ENCODE assay signal across 20 mouse cellular contexts in the genomic region with DNA sequence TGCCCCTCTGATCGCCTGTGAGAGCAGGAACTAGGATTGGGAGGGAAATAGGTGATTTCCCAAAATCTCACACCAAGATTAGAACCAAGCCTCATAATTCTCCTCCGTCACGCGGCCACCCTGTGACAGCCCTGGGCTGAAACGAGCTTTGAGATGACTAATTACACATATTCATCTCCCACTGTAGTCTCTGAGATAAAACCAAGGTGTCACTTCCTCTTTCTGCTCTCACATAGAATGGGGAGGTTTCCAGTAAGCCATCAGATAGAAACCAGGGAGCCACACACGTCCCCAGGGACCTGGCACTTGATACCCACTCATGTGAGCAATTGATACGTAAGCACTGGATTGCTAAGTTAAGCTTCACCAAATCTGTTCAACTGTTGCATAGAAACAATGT. TPM values are rescaled to one million over a fixed set of nuclear protein-coding genes. Genes with fewer than 3 reads are reported as not detected.
DNase-seq lines count a peak whose midpoint lies in the region; ATAC-seq and TF ChIP-seq lines count a peak whose summit lies in the region.
"Had no signal": no experiment of that assay in that cellular context is flagged by ENCODE, and none has a peak within 500 bp of the region (broad histone marks: within the 10 kb centered on the region; RNA-seq: fewer than 3 reads in every experiment).

No protein-coding gene starts in this region.

- peak; percentile 77 for DNase-seq in CD4-positive helper T cell, adult 2 months (ENCODE audit: low read depth, low spot score)
- DNase-seq in thymus, postnatal 14 days: no peak
- no peak for DNase-seq in midbrain, postnatal 0 days (ENCODE audit: low spot score)
- DNase-seq in heart, postnatal 36 days: no peak
- no peak for DNase-seq in adrenal gland, postnatal 36 days
- DNase-seq: adrenal gland, postnatal 25 days; cerebellum, adult 11-12 months; gastrocnemius, adult 2 months; heart, adult 2 months; lung, postnatal 14 days; midbrain, embryonic 14.5 days; retina, postnatal 1 day; thymus, adult 18-20 months had no signal

- TF ChIP-seq CTCF in midbrain, postnatal 0 days (IDR thresholded peaks at IDR 0.05): no peak

- peaks cover 53% of the 10 kb centered on the region for H3K4me1 ChIP-seq in liver, embryonic 12.5 days
- H3K4me1 ChIP-seq in midbrain, postnatal 0 days (ENCODE audit: insufficient read depth, low read length): no peaks in the 10 kb centered on the region

- H3K4me3 ChIP-seq in liver, embryonic 12.5 days: no peak overlapping the region
- no peak overlapping the region for H3K4me3 ChIP-seq in midbrain, postnatal 0 days (ENCODE audit: low read depth, low read length)
- H3K4me3 ChIP-seq: gastrocnemius, adult 2 months; heart, adult 2 months; limb, embryonic 13.5 days had no signal

- H3K27me3 ChIP-seq in liver, embryonic 12.5 days (replicated peaks): no peaks in the 10 kb centered on the region
- no peaks in the 10 kb centered on the region for H3K27me3 ChIP-seq in midbrain, postnatal 0 days (ENCODE audit: insufficient read depth, low read length)
- H3K27me3 ChIP-seq: limb, embryonic 13.5 days had no signal

- peak overlapping the region; percentile 98 for H3K27ac ChIP-seq in liver, embryonic 12.5 days
- H3K27ac ChIP-seq in midbrain, postnatal 0 days (ENCODE audit: low read depth, low read length): no peak overlapping the region
- H3K27ac ChIP-seq: gastrocnemius, adult 2 months; heart, adult 2 months; hindbrain, postnatal 0 days; kidney, postnatal 0 days; limb, embryonic 13.5 days had no signal

- H3K4me2 ChIP-seq in liver, embryonic 12.5 days: no peak overlapping the region
- H3K4me2 ChIP-seq in midbrain, postnatal 0 days (ENCODE audit: low read depth, low read length, poor library complexity, severe bottlenecking): no peak overlapping the region
- H3K4me2 ChIP-seq: limb, embryonic 13.5 days had no signal

- 18% methylated on average over 7 of the region's 7 CpGs for WGBS in liver, embryonic 12.5 days (ENCODE audit: insufficient replicate concordance)
- WGBS in midbrain, postnatal 0 days: 83% methylated on average over 7 of the region's 7 CpGs

- H3K9me3 ChIP-seq in liver, embryonic 12.5 days (replicated peaks): no peaks in the 10 kb centered on the region
- no peaks in the 10 kb centered on the region for H3K9me3 ChIP-seq in midbrain, postnatal 0 days (ENCODE audit: low read length)
- H3K9me3 ChIP-seq: limb, embryonic 13.5 days had no signal

- H3K9ac ChIP-seq in liver, embryonic 12.5 days: 0 out of 2 replicates have a peak overlapping the region, but pooled peaks have one; percentile 13
- H3K9ac ChIP-seq in midbrain, postnatal 0 days (replicated peaks; ENCODE audit: low read length, poor library complexity, severe bottlenecking): no peak overlapping the region
- H3K9ac ChIP-seq: limb, embryonic 13.5 days had no signal

- no peaks in the 10 kb centered on the region for H3K36me3 ChIP-seq in liver, embryonic 12.5 days
- H3K36me3 ChIP-seq in midbrain, postnatal 0 days (ENCODE audit: insufficient read depth, low read length): no peaks in the 10 kb centered on the region
- H3K36me3 ChIP-seq: limb, embryonic 13.5 days had no signal

- intact Hi-C loops in heart, postnatal 36 days (cut with DNase I): no loop called here

- peak; percentile 93 for ATAC-seq in activated CD4-positive, CD25-positive, alpha-beta regulatory T cell, adult 4 months
- ATAC-seq in liver, embryonic 12.5 days: no peak
- peak; percentile 49 for ATAC-seq in monocyte, adult 5-6 weeks (replicated peaks; ENCODE audit: insufficient number of reproducible peaks, low FRiP score, low TSS enrichment, poor library complexity, severe bottlenecking)
- no peak for ATAC-seq in midbrain, postnatal 0 days (ENCODE audit: low FRiP score)
- ATAC-seq: forebrain, embryonic 14.5 days; hindbrain, postnatal 0 days had no signal

RNA-seq across cellular contexts. Expression of a gene that starts 52.4 kb away (rescaled TPM):
- 10 to 100 TPM; 29.9 to 32.5 TPM for polyA plus RNA-seq in activated CD4-positive, CD25-positive, alpha-beta regulatory T cell, adult 4 months (2017; shearing (Covaris generic))
- 59.8 and 63.3 TPM in 2 replicates for polyA plus RNA-seq in liver, embryonic 12.5 days (2016; fragmentation: Nextera tagmentation; extraction: Ambion mirVana)
- total RNA-seq in monocyte, adult 5-6 weeks (2017): 16.9 to 63.7 TPM (median 57.7 TPM) in 3 replicates
- total RNA-seq in midbrain, postnatal 0 days (2014; rRNA removed): 1.9 and 2.1 TPM in 2 replicates
- 0.56 and 0.69 TPM in 2 replicates for polyA plus RNA-seq in midbrain, postnatal 0 days (2015; fragmentation: Nextera tagmentation; extraction: Ambion mirVana)
- 10 to 100 TPM; 22.5 to 29.8 TPM for total RNA-seq in heart, postnatal 36 days (2021)
- total RNA-seq in adrenal gland, postnatal 36 days (2021): 10 to 100 TPM in 1 of 2 experiments, 1 to 10 TPM in 1; 6.3 to 12.5 TPM

Comparison
In these comparisons a context has a peak if more than half of its experiments do, and no peak if none do; other contexts are left out.
1. ATAC-seq: peak in activated CD4-positive, CD25-positive, alpha-beta regulatory T cell, adult 4 months (single experiment) and monocyte, adult 5-6 weeks (single experiment); none in liver, embryonic 12.5 days (single experiment) and midbrain, postnatal 0 days (single experiment).